Mouse (Mus musculus) hindbrain, postnatal 0 days (tissue): ENCODE data around the gene Lrrn2. TPM values are rescaled to one million over a fixed set of nuclear protein-coding genes. Genes with fewer than 3 reads are reported as not detected.
"Not testable (repeated sequence)": the region's sequence is repeated elsewhere in the genome, so short reads cannot be mapped to it uniquely, and the experiment has no call there.

Source experiments
- ATAC-seq: fragments of 200-750 bp; cut with Nextera tagmentation; 2 replicates; pipeline ENCODE4 v1.8.0; 2017; ENCODE audit warnings: mild to moderate bottlenecking, moderate TSS enrichment, moderate library complexity
- DNase-seq: peaks from one replicate; pipeline ENCODE4 v3.0.0-alpha.2; 2015; ENCODE audit warnings: low spot score
- H3K27ac ChIP-seq: fragments of 300-500 bp; sonication (generic); 2 replicates; pipeline ENCODE4 v1.5.1; 2014; ENCODE audit warnings: mild to moderate bottlenecking
- H3K27me3 ChIP-seq: fragments of 300-500 bp; sonication (generic); 2 replicates; pipeline ENCODE4 v1.6.1; 2014; ENCODE audit warnings: low read length, mixed read lengths; ENCODE audit not compliant: insufficient read depth
- H3K36me3 ChIP-seq: fragments of 300-500 bp; sonication (generic); 2 replicates; pipeline ENCODE4 v1.6.1; 2014; ENCODE audit warnings: low read length, mixed read lengths; ENCODE audit not compliant: insufficient read depth
- H3K4me1 ChIP-seq: fragments of 300-500 bp; sonication (generic); 2 replicates; pipeline ENCODE4 v1.6.1; 2014; ENCODE audit warnings: antibody characterized with exemption, low read length, mixed read lengths; ENCODE audit not compliant: insufficient read depth
- H3K4me2 ChIP-seq: fragments of 300-500 bp; sonication (generic); 2 replicates; pipeline ENCODE4 v1.6.1; 2014; ENCODE audit warnings: low read depth, mild to moderate bottlenecking, low read length, moderate library complexity, mixed read lengths
- H3K4me3 ChIP-seq: fragments of 300-500 bp; sonication (generic); 2 replicates; pipeline ENCODE4 v1.5.1; 2014; ENCODE audit warnings: low read length
- H3K9ac ChIP-seq: fragments of 300-500 bp; sonication (generic); replicated peaks from 2 replicates; pipeline ENCODE4 v1.6.1; 2014; ENCODE audit warnings: mild to moderate bottlenecking, low read length, moderate library complexity, mixed read lengths
- H3K9me3 ChIP-seq: fragments of 300-500 bp; sonication (generic); 2 replicates; pipeline ENCODE4 v1.6.1; 2016; ENCODE audit warnings: low read length, mixed read lengths
- CTCF ChIP-seq: IDR thresholded peaks from 2 replicates; pipeline ENCODE4 v1.5.1; 2016; ENCODE audit warnings: antibody characterized with exemption, control low read depth, low read depth
- WGBS: fragments of 180-500 bp; shearing (Covaris S2); extraction: QIAGEN DNeasy Blood & Tissue Kit; methylation state at CpG from one replicate; pipeline ENCODE4 v1.1.7; 2014; 5-methylcytosine and 5-hydroxymethylcytosine counted together
- microRNA-seq, 2 experiments: library from miRNA; unstranded; fragments of <30 nt; microRNA quantifications; one replicate each; pipeline ENCODE4; 2016
- polyA plus RNA-seq: library from polyadenylated mRNA; unstranded; fragments of >200 nt; fragmentation: Nextera tagmentation; extraction: Ambion mirVana; gene quantifications from 2 replicates; pipeline ENCODE4 v1.2.1, GENCODE M21; 2015
- total RNA-seq: library from RNA; depleted of rRNA; stranded (reverse); fragments of >200 nt; gene quantifications from 2 replicates; pipeline ENCODE4 v1.2.3, GENCODE M21; 2014; rRNA removed

Gene Lrrn2
- total and polyA plus RNA-seq, 2 experiments from 2014 or later = 51.0 to 64.7 TPM

GRCm38 (mm10) chr1:132964106-132964505 is 84.0 kb downstream of the Lrrn2 start:
- H3K9ac ChIP-seq = no peak overlapping the region
- H3K27ac ChIP-seq = no peak overlapping the region
- no peak overlapping the region for H3K4me3 ChIP-seq
- H3K9me3 ChIP-seq = no peaks in the 10 kb centered on the region
- no peaks in the 10 kb centered on the region for H3K27me3 ChIP-seq
- no peaks in the 10 kb centered on the region for H3K36me3 ChIP-seq
- no peak for TF ChIP-seq CTCF
- H3K4me1 ChIP-seq = no peaks in the 10 kb centered on the region
- H3K4me2 ChIP-seq = no peak overlapping the region
- WGBS = 87% methylated on average over 2 of the region's 2 CpGs
- DNase-seq (no peak), ATAC-seq (no peak)

- Histone ChIP-seq H3K4me1 (no peaks in the 10 kb centered on the region), H3K36me3 (no peaks in the 10 kb centered on the region), H3K27ac (no peak overlapping the region), H3K4me3 (no peak overlapping the region), H3K9ac (no peak overlapping the region), H3K27me3 (no peaks in the 10 kb centered on the region), H3K4me2 (no peak overlapping the region), H3K9me3 (no peaks in the 10 kb centered on the region)
- ATAC-seq = no peak
- no peak for DNase-seq
- no peak for TF ChIP-seq CTCF
- WGBS = 84% methylated on average over 4 of the region's 4 CpGs
These were observed 84.6 kb downstream of the Lrrn2 start for GRCm38 (mm10) chr1:132964691-132965090.

- Histone ChIP-seq H3K36me3 (no peaks in the 10 kb centered on the region), H3K4me2 (no peak overlapping the region), H3K4me3 (no peak overlapping the region), H3K27me3 (no peaks in the 10 kb centered on the region), H3K4me1 (no peaks in the 10 kb centered on the region), H3K27ac (no peak overlapping the region), H3K9me3 (no peaks in the 10 kb centered on the region), H3K9ac (no peak overlapping the region)
- ATAC-seq (no peak), DNase-seq (peak; percentile 63)
- WGBS = 25% methylated on average over 6 of the region's 6 CpGs
- peak; percentile 85 for TF ChIP-seq CTCF
These were observed 88.6 kb downstream of the Lrrn2 start for GRCm38 (mm10) chr1:132968659-132969058.

- no peak for TF ChIP-seq CTCF
- H3K27me3 ChIP-seq = no peaks in the 10 kb centered on the region
- H3K4me3 ChIP-seq = no peak overlapping the region
- no peak for DNase-seq
- H3K27ac ChIP-seq = no peak overlapping the region
- H3K4me2 ChIP-seq = no peak overlapping the region
- no peak overlapping the region for H3K9ac ChIP-seq
- H3K36me3 ChIP-seq = no peaks in the 10 kb centered on the region
- no peaks in the 10 kb centered on the region for H3K4me1 ChIP-seq
- ATAC-seq = no peak
- no peaks in the 10 kb centered on the region for H3K9me3 ChIP-seq
- WGBS = 68% methylated on average over 1 of the region's 1 CpGs
These were observed 97.3 kb downstream of the Lrrn2 start for GRCm38 (mm10) chr1:132977402-132977801.

GRCm38 (mm10) chr1:132981232-132981631 is 101.2 kb downstream of the Lrrn2 start:
- H3K9me3 ChIP-seq = no peaks in the 10 kb centered on the region
- no peak overlapping the region for H3K27ac ChIP-seq
- ATAC-seq = no peak
- no peak overlapping the region for H3K9ac ChIP-seq
- H3K4me2 ChIP-seq = no peak overlapping the region
- no peak for DNase-seq
- no peak for TF ChIP-seq CTCF
- peaks cover 16% of the 10 kb centered on the region for H3K36me3 ChIP-seq
- 92% methylated on average over 6 of the region's 6 CpGs for WGBS
- no peaks in the 10 kb centered on the region for H3K27me3 ChIP-seq
- H3K4me1 ChIP-seq = no peaks in the 10 kb centered on the region
- H3K4me3 ChIP-seq = no peak overlapping the region

- DNase-seq (peak; percentile 90), ATAC-seq (peak; percentile 87)
- H3K27me3 ChIP-seq = no peaks in the 10 kb centered on the region
- H3K9me3 ChIP-seq = no peaks in the 10 kb centered on the region
- H3K27ac ChIP-seq = no peak overlapping the region
- H3K4me1 ChIP-seq = no peaks in the 10 kb centered on the region
- no peak overlapping the region for H3K4me3 ChIP-seq
- peak; percentile 91 for TF ChIP-seq CTCF
- WGBS = 68% methylated on average over 7 of the region's 7 CpGs
- H3K4me2 ChIP-seq = no peak overlapping the region
- H3K36me3 ChIP-seq = peaks cover 16% of the 10 kb centered on the region
- H3K9ac ChIP-seq = no peak overlapping the region
These were observed 102.7 kb downstream of the Lrrn2 start for GRCm38 (mm10) chr1:132982728-132983127.

- peaks cover 41% of the 10 kb centered on the region for H3K36me3 ChIP-seq
These were observed 108.7 kb downstream of the Lrrn2 start for GRCm38 (mm10) chr1:132988556-132989459.

More at GRCm38 (mm10) chr1:132988556-132989459, 108.7 kb downstream of the Lrrn2 start:
- not testable (repeated sequence) for H3K4me2 ChIP-seq, H3K27me3 ChIP-seq, H3K9ac ChIP-seq, H3K4me1 ChIP-seq, ATAC-seq, H3K4me3 ChIP-seq, H3K27ac ChIP-seq, H3K9me3 ChIP-seq, DNase-seq
- WGBS = 86% methylated on average over 12 of the region's 12 CpGs

Small RNAs within 50 kb of the gene (microRNA-seq; reads per million reads assigned to microRNA genes)
- gene Gm44300 = 0 reads per million in 2 experiments

Other genes with a start within 250 kb of the Lrrn2 start
- 69.6 and 74.6 TPM in 2 replicates for gene Nfasc, start 138.5 kb upstream of the Lrrn2 start, total RNA-seq
- 26.5 and 30.5 TPM in 2 replicates for gene Nfasc, start 138.5 kb upstream of the Lrrn2 start, polyA plus RNA-seq
- 55.3 and 61.3 TPM in 2 replicates for gene Mdm4, start 150.3 kb downstream of the Lrrn2 start, total RNA-seq
- 29.1 and 32.2 TPM in 2 replicates for gene Mdm4, start 150.3 kb downstream of the Lrrn2 start, polyA plus RNA-seq
- 20.7 and 23.0 TPM in 2 replicates for gene Pik3c2b, start 165.4 kb downstream of the Lrrn2 start, total RNA-seq
- gene Pik3c2b, start 165.4 kb downstream of the Lrrn2 start, polyA plus RNA-seq = 7.1 and 8.7 TPM in 2 replicates